Mouse (Mus musculus): ENCODE measurements at regions not wholly inside any gene's neighbourhood (a gene's known extent, or its start where the extent isn't known, plus 50 kb on each side); places are given as distances from the start of the nearest gene placed in this dataset.

DNA sequence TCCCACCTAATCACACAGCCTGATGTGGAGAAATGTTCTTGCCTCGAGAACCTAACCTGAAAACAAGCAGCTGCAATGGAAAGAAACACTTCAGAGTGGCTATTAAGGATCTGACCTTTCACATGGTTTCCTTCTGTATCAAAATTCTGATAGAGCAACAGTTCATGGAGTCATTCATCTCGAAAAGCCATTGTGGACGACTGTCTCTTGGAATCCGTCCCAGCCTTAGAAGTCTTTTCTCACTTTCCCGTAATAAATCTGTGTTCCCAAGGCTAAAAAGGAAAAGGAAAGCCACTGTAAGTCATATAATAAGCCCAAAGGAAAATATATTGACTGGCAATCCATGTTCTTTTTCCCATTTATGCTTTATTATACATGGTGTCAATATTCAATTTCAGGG, 291.4 kb upstream of the Nt5c1b start:
- DNase-seq (ENCODE audit: low read depth) = no peak

DNA sequence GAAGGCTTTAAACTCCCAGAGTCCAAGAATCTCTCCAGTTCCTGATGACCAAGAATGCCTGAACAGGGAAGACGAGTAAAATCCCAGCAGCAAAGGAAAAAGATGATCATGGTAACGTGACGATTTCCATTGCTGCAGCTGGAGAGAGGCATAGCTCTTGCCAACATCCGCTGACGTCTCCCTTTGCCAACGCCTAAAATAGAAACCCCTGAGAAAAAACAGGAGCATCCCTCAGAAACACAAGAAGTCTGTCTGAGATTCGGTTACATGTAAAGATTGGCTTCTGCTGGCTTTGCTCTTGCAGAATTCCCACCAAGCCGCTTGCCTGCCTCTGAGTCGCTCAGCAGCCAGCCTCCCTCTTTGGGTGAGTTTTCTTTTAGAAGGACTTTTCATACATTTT, 290.3 kb upstream of the Nt5c1b start:
- peak; percentile 60 for DNase-seq (ENCODE audit: low read depth)

DNA sequence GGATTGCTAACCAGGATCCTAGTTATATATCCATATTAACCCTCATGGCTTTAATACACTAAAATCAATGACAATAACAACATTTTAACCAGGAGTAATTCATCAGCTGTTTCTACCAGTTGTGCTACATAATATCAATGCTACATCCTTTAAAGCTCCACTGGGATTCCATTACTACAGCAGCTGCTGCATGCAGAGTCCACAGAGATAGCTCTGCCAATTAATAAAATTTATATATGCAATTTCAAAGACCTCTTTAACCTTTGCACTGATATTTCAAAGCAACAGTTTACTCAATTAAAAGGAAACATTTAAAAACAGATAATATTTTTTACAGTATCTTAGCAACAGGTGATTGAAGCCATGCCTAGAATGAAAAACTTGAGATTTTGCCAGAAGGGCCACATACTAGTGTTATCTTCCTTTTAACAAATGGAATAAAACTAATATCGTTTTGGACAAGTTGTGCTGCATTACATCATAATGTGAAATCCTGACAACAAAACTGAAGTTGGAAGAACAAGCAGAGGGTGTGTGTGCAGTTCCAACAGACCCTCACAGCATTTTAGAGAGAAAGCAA, 256.8 kb upstream of the Nt5c1b start:
- DNase-seq (ENCODE audit: low read depth) = no peak

DNA sequence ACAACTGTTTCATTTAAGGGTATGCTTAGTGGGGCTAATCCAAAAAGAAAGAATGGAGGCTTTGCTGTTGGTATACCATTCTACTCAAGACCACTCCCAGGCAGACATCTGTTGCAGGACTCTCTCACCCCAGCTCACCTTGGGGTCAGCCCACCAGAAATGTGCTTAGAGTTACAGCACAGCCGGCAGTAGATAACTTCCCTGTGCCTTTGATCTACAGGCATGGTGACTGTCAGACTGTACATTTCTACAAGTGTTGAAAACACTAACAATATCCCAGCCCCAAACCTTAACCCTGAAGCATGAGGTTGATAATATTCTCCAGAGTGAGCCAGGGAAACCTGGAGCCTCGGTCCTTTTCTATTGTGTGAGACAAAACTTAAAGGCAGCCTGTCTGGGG, 247.7 kb upstream of the Nt5c1b start:
- DNase-seq (ENCODE audit: low read depth) = no peak

- DNase-seq (ENCODE audit: low read depth) = no peak
Measured at GRCm38 (mm10) chr12:10127995-10128573, 241.7 kb upstream of the Nt5c1b start.

DNA sequence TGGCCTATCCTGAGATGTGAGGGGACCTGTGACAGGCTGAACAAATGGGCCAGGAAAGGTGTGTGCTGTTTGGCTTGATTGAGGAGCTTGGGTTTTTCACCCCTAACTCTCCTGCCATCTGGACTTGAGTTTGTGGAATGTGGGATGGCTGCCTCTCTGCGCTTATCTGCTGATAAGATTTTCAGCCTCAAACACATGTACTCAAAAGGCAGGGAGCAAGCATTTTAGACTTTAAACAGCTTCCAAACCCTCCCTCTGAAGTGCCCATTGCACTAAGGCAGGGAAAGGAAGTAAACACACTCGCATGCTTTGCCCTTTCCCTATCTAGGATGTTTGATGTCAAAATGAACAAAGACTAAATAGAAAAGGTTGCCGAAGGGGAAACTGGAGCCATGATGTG, 235.6 kb upstream of the Nt5c1b start:
- DNase-seq (ENCODE audit: low read depth) = no peak

GRCm38 (mm10) chr12:10135915-10136314, 233.9 kb upstream of the Nt5c1b start:
- peak; percentile 23 for DNase-seq (ENCODE audit: low read depth)

DNA sequence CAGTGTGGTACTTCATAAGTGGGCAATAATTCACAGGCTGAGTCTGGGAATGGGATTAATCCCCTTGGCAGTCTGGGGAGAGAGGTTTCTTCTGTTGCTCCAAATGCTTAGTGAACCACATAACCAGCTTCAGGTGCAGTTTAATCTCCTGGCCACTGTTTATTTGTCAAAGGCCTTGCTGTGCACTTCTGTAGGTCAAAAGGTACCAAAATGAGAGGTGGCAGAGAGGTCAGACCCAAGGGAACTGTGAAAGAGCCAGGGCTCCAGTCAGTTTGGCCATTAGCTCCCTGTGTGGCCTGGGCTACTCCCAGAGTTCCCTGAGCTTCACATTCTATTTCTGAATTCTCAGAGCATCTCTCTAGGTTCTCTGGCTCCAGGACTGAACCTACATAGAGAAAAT, 229.6 kb upstream of the Nt5c1b start:
- no peak for DNase-seq (ENCODE audit: low read depth)

GRCm38 (mm10) chr12:10160837-10161236, 208.9 kb upstream of the Nt5c1b start:
- DNase-seq (ENCODE audit: low read depth) = no peak

DNA sequence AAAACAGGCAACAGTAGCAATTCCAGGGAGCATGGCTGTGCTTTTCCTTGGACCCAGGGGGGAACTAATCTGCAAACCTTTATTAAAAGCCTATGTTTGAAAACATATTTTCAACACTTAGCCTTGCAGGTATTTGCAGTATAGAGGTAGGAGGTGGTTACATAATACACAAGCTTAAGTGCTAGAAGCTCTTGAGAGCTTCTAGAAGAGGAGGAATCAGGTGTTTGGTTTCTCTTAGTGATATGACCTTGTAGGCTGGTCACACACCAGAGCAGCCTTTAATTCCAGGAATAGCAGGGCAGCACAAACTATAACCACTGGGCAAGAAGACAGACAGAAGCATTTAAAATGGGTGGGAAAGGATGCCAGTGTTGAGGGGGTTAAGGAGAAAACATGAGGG, 201.7 kb upstream of the Nt5c1b start:
- no peak for DNase-seq (ENCODE audit: low read depth)

- no peak for DNase-seq (ENCODE audit: low read depth)
Measured at GRCm38 (mm10) chr12:10168581-10168980, 201.2 kb upstream of the Nt5c1b start.

GRCm38 (mm10) chr12:10178718-10179117, 191.1 kb upstream of the Nt5c1b start:
- DNase-seq (ENCODE audit: low read depth) = no peak

DNA sequence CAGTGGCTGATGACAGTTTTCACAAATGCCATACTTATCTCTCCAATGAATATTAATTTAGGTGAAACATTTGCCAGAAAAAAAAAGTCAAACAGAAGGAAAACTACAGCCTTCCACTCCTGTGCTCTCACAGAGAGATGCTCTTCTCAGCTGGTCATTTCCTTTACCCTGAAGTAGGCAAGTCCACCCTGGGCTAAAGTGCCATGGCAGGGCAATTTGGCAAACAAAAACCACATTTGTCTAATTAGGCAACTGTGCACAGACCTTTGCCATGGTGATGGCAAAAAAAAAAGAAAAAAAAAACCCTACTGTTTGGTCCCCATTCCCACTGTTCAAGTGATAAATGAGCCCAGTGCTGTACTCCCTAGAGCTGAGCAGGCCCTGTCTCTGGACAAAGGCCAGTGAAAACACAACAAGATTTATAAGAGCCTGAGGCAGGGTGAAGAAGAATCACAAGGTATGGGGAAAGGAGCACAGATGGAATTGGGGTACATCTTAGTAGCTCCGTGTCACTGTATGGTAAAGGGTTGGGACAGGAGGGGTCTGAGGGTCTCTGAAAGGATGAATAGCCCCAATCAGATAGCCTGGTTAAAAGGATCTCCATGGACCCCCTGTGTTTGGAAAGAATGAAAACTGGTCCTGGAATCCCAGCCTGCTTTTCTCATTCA, 190.5 kb upstream of the Nt5c1b start:
- no peak for DNase-seq (ENCODE audit: low read depth)

DNA sequence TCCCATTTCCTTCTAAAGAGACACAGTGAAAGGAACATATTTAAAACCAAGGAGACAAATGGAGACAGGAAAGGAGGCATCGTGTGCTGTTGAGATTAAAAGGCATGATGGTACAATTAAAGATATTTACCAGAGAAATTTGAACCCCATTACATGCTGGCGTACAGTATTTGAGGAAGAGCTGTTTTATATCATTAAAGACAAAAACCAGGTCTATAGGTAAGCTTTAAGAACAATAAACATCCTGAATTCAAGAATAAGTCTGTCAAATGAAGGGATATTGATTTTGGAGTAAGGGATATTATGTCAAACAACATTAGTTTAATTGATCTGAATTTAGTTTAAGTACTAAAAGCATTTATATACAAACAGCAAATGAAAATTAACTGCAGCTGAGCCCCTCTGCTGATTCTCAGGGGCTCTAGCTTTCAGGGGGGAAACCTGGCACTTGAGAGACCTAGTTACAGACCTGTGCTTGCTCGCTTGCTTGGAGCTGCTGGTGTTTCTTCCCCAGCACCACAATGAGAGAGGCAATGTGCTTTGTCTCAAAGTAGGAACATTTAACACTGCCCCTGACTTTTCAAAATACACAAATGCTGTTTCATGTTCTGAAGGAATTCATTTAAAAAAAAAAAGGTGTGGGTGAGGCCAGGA, 189.8 kb upstream of the Nt5c1b start:
- DNase-seq (ENCODE audit: low read depth) = no peak

GRCm38 (mm10) chr12:10182589-10182988, 187.2 kb upstream of the Nt5c1b start:
- DNase-seq (ENCODE audit: low read depth) = no peak

DNA sequence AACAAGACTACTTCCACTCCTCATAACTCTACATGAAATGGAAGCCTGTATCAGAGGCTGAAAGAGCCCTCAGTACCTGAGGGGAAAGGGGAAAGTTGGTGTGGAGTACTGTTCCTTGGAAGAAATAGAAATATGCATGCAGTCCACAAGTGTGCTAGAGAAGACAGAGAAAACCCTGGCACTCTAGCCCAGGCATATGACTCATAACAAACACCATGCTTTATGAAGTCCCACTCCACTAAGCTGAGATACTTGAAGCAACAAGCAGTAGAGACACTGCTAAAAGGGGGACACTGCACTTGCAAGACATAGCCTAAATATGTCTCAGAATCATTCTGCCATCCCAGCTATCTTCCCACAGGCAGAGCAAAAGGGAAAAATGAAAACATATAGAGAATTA, 183.2 kb upstream of the Nt5c1b start:
- no peak for DNase-seq (ENCODE audit: low read depth)

DNA sequence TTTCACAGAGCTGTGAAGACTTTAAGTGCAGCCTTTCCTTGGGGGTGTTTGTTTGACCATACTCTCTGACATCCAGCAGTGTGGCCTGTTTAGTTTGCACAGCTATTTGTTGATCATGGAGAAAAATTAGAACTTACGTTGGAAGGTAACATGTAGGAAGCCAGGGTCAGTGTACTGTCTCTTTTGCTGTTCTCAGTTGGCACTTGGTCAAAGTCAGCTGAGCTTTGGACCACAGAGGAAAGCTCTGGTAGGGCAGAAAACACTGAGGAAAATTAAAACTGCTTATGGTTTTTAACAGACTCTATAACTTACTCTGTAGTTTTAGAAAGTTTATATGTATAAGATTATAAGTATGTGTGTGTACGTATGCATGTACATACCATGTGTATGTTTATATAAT, 180.0 kb upstream of the Nt5c1b start:
- DNase-seq (ENCODE audit: low read depth) = no peak

GRCm38 (mm10) chr12:10197906-10198460, 171.8 kb upstream of the Nt5c1b start:
- no peak for DNase-seq (ENCODE audit: low read depth)

DNA sequence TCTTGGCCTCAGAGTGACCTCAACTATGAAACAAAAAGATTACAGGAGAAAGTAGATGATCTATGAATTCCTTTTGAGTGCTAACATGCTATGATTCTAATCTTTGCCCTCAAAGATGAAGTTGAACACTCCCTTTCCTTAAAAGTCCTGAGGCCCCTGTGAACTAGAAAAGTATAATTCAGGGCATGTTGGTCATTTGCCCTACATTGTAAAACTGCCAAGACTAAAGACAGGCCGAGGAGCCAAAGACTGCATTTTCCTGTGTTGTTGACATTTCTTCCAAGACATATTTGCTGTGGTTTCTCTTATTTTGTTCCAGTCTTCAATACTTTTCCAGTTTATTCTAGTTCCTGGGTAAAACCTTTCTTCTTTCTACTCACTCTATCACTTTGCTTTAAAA, 159.9 kb upstream of the Nt5c1b start:
- no peak for DNase-seq (ENCODE audit: low read depth)

DNA sequence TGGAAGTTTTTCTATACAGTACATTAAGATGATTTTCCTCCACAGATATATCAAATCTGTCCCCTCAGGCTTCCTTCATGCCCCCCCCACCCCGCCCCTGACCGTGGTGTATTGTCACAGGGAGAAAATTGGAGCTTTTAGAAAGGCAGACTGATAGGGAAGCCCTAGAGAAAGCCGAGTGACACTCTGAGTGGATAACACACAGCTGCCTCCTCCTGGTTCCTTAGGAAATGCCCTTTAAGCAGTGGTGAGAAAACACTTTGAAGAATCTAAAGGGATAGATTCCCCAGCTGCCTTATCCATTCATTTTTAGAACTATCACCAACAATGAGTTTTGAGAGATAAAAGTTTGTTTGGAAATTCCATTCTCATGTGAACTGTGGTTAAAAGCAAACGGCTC, 147.0 kb upstream of the Nt5c1b start:
- DNase-seq (ENCODE audit: low read depth) = no peak

GRCm38 (mm10) chr12:10223832-10224231, 145.9 kb upstream of the Nt5c1b start:
- DNase-seq (ENCODE audit: low read depth) = peak; percentile 32

GRCm38 (mm10) chr12:10231144-10231543, 138.6 kb upstream of the Nt5c1b start:
- DNase-seq (ENCODE audit: low read depth) = no peak

DNA sequence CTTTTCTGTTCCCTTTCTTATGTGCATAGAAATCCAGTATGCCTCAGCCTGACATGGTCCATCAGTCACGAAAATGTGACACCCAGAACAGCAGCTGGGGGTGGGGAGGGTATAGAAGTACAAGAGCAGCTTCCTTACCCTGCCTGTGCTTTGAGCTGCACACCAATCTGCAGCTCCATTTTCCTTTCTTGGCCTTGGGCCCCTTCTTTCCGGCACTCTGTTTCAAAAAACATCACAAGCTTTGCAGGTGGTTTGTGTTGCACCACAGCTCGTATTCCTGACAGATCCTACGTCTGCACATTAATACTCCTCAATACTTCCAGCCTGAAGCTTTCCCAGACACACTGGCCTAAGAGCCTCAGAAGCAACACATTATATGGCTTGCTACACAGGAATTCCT, 138.1 kb upstream of the Nt5c1b start:
- no peak for DNase-seq (ENCODE audit: low read depth)
